Mouse (Mus musculus) thymus, adult 2 months (tissue): Measurements from ENCODE around the gene Atp2a2.

Experiments
- CTCF ChIP-seq: fragments of 200-500 bp; IDR thresholded peaks from 2 replicates; pipeline ENCODE4 v1.5.1; 2012; ENCODE audit warnings: mild to moderate bottlenecking, control low read depth, low read length, moderate library complexity, borderline replicate concordance; ENCODE audit not compliant: control insufficient read depth, poor library complexity, insufficient read depth; ENCODE audit errors: extremely low read depth
- POLR2A ChIP-seq: fragments of 200-500 bp; IDR thresholded peaks from 2 replicates; pipeline ENCODE4 v1.6.1; 2012; ENCODE audit warnings: mild to moderate bottlenecking, low read length, control low read depth, moderate library complexity; ENCODE audit not compliant: control insufficient read depth, poor library complexity, insufficient read depth; ENCODE audit errors: extremely low read depth

DNA sequence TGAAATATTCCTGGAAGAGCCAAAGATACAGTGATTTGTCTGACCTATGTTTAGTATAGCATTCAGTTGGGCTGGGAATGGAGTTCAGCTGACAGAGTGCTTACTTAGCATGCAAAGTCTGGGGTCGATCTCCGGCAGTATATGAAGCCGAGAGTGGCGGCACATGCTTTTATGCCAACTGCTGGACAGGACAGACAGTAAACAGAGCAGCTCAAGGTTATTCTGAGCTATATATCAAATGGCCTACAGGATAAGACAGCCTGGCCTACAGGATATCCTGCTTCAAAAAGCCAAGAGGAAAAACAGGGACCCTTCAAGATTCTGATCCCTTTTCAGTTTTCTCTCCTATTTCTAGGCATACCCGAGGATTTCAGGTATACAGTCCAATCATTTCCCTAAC is 30.4 kb downstream of the Atp2a2 start:
- no peak for TF ChIP-seq CTCF
- TF ChIP-seq POLR2A, result no peak
